Comparison of ENCODE assay signal across 18 mouse cellular contexts in the genomic region with DNA sequence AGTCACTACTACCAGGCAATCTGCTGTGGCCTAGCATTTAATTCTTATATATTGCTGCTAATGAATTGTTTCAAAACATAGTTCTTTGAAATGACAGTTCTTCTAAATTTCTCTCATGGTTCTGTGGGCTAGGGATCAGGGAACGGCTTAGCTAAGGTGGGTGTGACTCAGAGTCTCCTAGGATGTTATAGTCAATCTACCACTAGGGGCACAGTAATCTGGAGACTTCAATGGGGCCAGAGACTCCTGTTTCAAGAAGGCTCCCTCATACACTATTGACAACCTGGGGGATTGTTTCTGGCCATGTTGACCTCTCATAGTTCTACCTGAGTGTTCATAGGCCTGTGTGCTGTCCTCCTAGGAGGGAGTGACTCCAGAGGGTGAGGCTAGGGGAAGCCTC. TPM values are rescaled to one million over a fixed set of nuclear protein-coding genes. Genes with fewer than 3 reads are reported as not detected.
A peak's percentile ranks its signal among the peaks of the same experiment; 100 is the strongest.
DNase-seq lines count a peak whose midpoint lies in the region; ATAC-seq and TF ChIP-seq lines count a peak whose summit lies in the region.
"Had no signal": no experiment of that assay in that cellular context is flagged by ENCODE, and none has a peak within 500 bp of the region (broad histone marks: within the 10 kb centered on the region; RNA-seq: fewer than 3 reads in every experiment).

No protein-coding gene starts in this region.

- H3K27me3 ChIP-seq in forebrain, embryonic 14.5 days (replicated peaks; ENCODE audit: control insufficient read depth, insufficient read depth, low read length) = no peaks in the 10 kb centered on the region
- H3K27me3 ChIP-seq in forebrain, embryonic 13.5 days = no peaks in the 10 kb centered on the region
- no peaks in the 10 kb centered on the region for H3K27me3 ChIP-seq in liver, postnatal 0 days (ENCODE audit: insufficient read depth, low read length)
- peaks cover 14% of the 10 kb centered on the region; the same call in 1 of the 2 replicates for H3K27me3 ChIP-seq in liver, embryonic 12.5 days (replicated peaks)
- no peaks in the 10 kb centered on the region for H3K27me3 ChIP-seq in heart, embryonic 12.5 days (replicated peaks)
- H3K27me3 ChIP-seq: forebrain, embryonic 15.5 days; midbrain, embryonic 12.5 days had no signal

- H3K9me3 ChIP-seq in forebrain, embryonic 14.5 days (replicated peaks; ENCODE audit: control insufficient read depth, low read length) = no peaks in the 10 kb centered on the region
- no peaks in the 10 kb centered on the region for H3K9me3 ChIP-seq in forebrain, embryonic 13.5 days (replicated peaks)
- H3K9me3 ChIP-seq in liver, postnatal 0 days (ENCODE audit: low read length) = no peaks in the 10 kb centered on the region
- H3K9me3 ChIP-seq in liver, embryonic 12.5 days (replicated peaks) = no peaks in the 10 kb centered on the region
- H3K9me3 ChIP-seq in heart, embryonic 12.5 days (replicated peaks) = no peaks in the 10 kb centered on the region
- H3K9me3 ChIP-seq: forebrain, embryonic 15.5 days; midbrain, embryonic 12.5 days had no signal

- DNase-seq in forebrain, embryonic 14.5 days (ENCODE audit: low spot score) = peak; percentile 14
- DNase-seq in liver, postnatal 0 days = no peak
- peak; percentile 40 for DNase-seq in ZHBTc4 (ENCODE audit: low read depth, low spot score)
- DNase-seq in urinary bladder, adult 2 months (ENCODE audit: low spot score) = no peak
- DNase-seq: heart, postnatal 36 days; kidney, postnatal 10 days had no signal

- TF ChIP-seq EP300 in liver, postnatal 0 days (IDR thresholded peaks at IDR 0.05; ENCODE audit: low read depth) = no peak

- no peak overlapping the region for H3K9ac ChIP-seq in forebrain, embryonic 14.5 days (ENCODE audit: low read length)
- no peak overlapping the region for H3K9ac ChIP-seq in forebrain, embryonic 13.5 days
- H3K9ac ChIP-seq in liver, postnatal 0 days (replicated peaks) = no peak overlapping the region
- H3K9ac ChIP-seq in liver, embryonic 12.5 days = no peak overlapping the region
- no peak overlapping the region for H3K9ac ChIP-seq in heart, embryonic 12.5 days
- H3K9ac ChIP-seq: forebrain, embryonic 15.5 days; midbrain, embryonic 12.5 days had no signal

- ATAC-seq in forebrain, embryonic 14.5 days = no peak
- no peak for ATAC-seq in forebrain, embryonic 13.5 days
- ATAC-seq in liver, postnatal 0 days = no peak
- ATAC-seq in liver, embryonic 12.5 days = no peak
- peak; percentile 57; the same call in 1 of the 2 replicates for ATAC-seq in neutrophil, adult 5-6 weeks (ENCODE audit: extremely low read depth, insufficient number of reproducible peaks, low FRiP score, poor library complexity, severe bottlenecking)
- ATAC-seq in heart, embryonic 12.5 days (ENCODE audit: insufficient number of reproducible peaks, low FRiP score) = no peak
- ATAC-seq: activated CD4-positive, CD25-positive, alpha-beta regulatory T cell, adult 4 months; forebrain, embryonic 15.5 days had no signal

- H3K36me3 ChIP-seq in forebrain, embryonic 14.5 days (ENCODE audit: control insufficient read depth, insufficient read depth, low read length) = no peaks in the 10 kb centered on the region
- H3K36me3 ChIP-seq in forebrain, embryonic 13.5 days (ENCODE audit: poor library complexity, severe bottlenecking) = no peaks in the 10 kb centered on the region
- H3K36me3 ChIP-seq in liver, postnatal 0 days (replicated peaks; ENCODE audit: insufficient read depth, low read length) = no peaks in the 10 kb centered on the region
- H3K36me3 ChIP-seq in liver, embryonic 12.5 days = no peaks in the 10 kb centered on the region
- H3K36me3 ChIP-seq in heart, embryonic 12.5 days = no peaks in the 10 kb centered on the region
- H3K36me3 ChIP-seq: forebrain, embryonic 15.5 days; midbrain, embryonic 12.5 days had no signal

- no peak overlapping the region for H3K4me2 ChIP-seq in forebrain, embryonic 14.5 days (ENCODE audit: low read length)
- no peak overlapping the region for H3K4me2 ChIP-seq in forebrain, embryonic 13.5 days
- no peak overlapping the region for H3K4me2 ChIP-seq in liver, postnatal 0 days (ENCODE audit: low read depth, low read length)
- H3K4me2 ChIP-seq in liver, embryonic 12.5 days = no peak overlapping the region
- H3K4me2 ChIP-seq in heart, embryonic 12.5 days = no peak overlapping the region
- H3K4me2 ChIP-seq: forebrain, embryonic 15.5 days; midbrain, embryonic 12.5 days had no signal

- no peak overlapping the region for H3K27ac ChIP-seq in forebrain, embryonic 14.5 days (ENCODE audit: low read depth, low read length)
- H3K27ac ChIP-seq in forebrain, embryonic 13.5 days = no peak overlapping the region
- H3K27ac ChIP-seq in liver, postnatal 0 days (ENCODE audit: low read depth) = no peak overlapping the region
- H3K27ac ChIP-seq in liver, embryonic 12.5 days = no peak overlapping the region
- H3K27ac ChIP-seq in heart, embryonic 12.5 days (ENCODE audit: poor library complexity, severe bottlenecking) = no peak overlapping the region
- H3K27ac ChIP-seq: forebrain, embryonic 15.5 days; midbrain, embryonic 12.5 days had no signal

- peaks cover 5% of the 10 kb centered on the region for H3K4me1 ChIP-seq in forebrain, embryonic 14.5 days (ENCODE audit: control insufficient read depth, insufficient read depth, low read length)
- H3K4me1 ChIP-seq in forebrain, embryonic 13.5 days = peaks cover 5% of the 10 kb centered on the region; the same call in 1 of the 2 replicates
- H3K4me1 ChIP-seq in liver, postnatal 0 days (ENCODE audit: insufficient read depth) = peaks cover 9% of the 10 kb centered on the region
- peaks cover 10% of the 10 kb centered on the region for H3K4me1 ChIP-seq in liver, embryonic 12.5 days
- H3K4me1 ChIP-seq in heart, embryonic 12.5 days (replicated peaks) = peaks cover 6% of the 10 kb centered on the region; the same call in 1 of the 2 replicates

- no peak overlapping the region for H3K4me3 ChIP-seq in forebrain, embryonic 14.5 days (ENCODE audit: low read depth, low read length)
- H3K4me3 ChIP-seq in forebrain, embryonic 13.5 days = no peak overlapping the region
- no peak overlapping the region for H3K4me3 ChIP-seq in liver, postnatal 0 days (ENCODE audit: low read depth, low read length)
- H3K4me3 ChIP-seq in liver, embryonic 12.5 days = no peak overlapping the region
- H3K4me3 ChIP-seq in heart, embryonic 12.5 days = no peak overlapping the region
- H3K4me3 ChIP-seq: forebrain, embryonic 15.5 days; midbrain, embryonic 12.5 days had no signal

- TF ChIP-seq CTCF in liver, postnatal 0 days (IDR thresholded peaks at IDR 0.05; ENCODE audit: low read depth) = peak; percentile 56

- WGBS in forebrain, embryonic 14.5 days = 31% methylated on average over 1 of the region's 1 CpGs
- WGBS in forebrain, embryonic 13.5 days = 35% methylated on average over 1 of the region's 1 CpGs
- 24% methylated on average over 1 of the region's 1 CpGs for WGBS in liver, postnatal 0 days (ENCODE audit: insufficient replicate concordance)
- WGBS in liver, embryonic 12.5 days (ENCODE audit: insufficient replicate concordance) = 15% methylated on average over 1 of the region's 1 CpGs
- 14% methylated on average over 1 of the region's 1 CpGs for WGBS in heart, embryonic 12.5 days

RNA-seq across cellular contexts. Expression of gene Sdr39u1, which starts 5.4 kb away (rescaled TPM):
- 99.0 and 110 TPM in 2 replicates for polyA plus RNA-seq in forebrain, embryonic 14.5 days (2014; fragmentation: Nextera tagmentation; extraction: Ambion mirVana)
- polyA plus RNA-seq in forebrain, embryonic 13.5 days (2015; fragmentation: Nextera tagmentation; extraction: Ambion mirVana) = 71.0 and 72.3 TPM in 2 replicates
- 26.2 and 26.9 TPM in 2 replicates for polyA plus RNA-seq in liver, postnatal 0 days (2015; fragmentation: Nextera tagmentation; extraction: Ambion mirVana)
- 14.0 and 15.3 TPM in 2 replicates for polyA plus RNA-seq in liver, embryonic 12.5 days (2016; fragmentation: Nextera tagmentation; extraction: Ambion mirVana)
- 9.7 and 16.3 TPM in 2 replicates for total RNA-seq in neutrophil, adult 5-6 weeks (2017)
- 38.2 and 40.4 TPM in 2 replicates for polyA plus RNA-seq in heart, embryonic 12.5 days (2016; fragmentation: Nextera tagmentation; extraction: Ambion mirVana)
- polyA plus RNA-seq in urinary bladder, adult 2 months (2012; rRNA removed) = 54.6 and 63.6 TPM in 2 replicates

RNA-seq across cellular contexts. Expression of gene Khnyn, which starts 20.8 kb away (rescaled TPM):
- polyA plus RNA-seq in forebrain, embryonic 14.5 days (2014; fragmentation: Nextera tagmentation; extraction: Ambion mirVana) = 4.6 and 5.4 TPM in 2 replicates
- 9.6 and 10.8 TPM in 2 replicates for polyA plus RNA-seq in forebrain, embryonic 13.5 days (2015; fragmentation: Nextera tagmentation; extraction: Ambion mirVana)
- 4.6 and 5.2 TPM in 2 replicates for polyA plus RNA-seq in liver, postnatal 0 days (2015; fragmentation: Nextera tagmentation; extraction: Ambion mirVana)
- 12.8 and 13.0 TPM in 2 replicates for polyA plus RNA-seq in liver, embryonic 12.5 days (2016; fragmentation: Nextera tagmentation; extraction: Ambion mirVana)
- 157 and 158 TPM in 2 replicates for total RNA-seq in neutrophil, adult 5-6 weeks (2017)
- polyA plus RNA-seq in heart, embryonic 12.5 days (2016; fragmentation: Nextera tagmentation; extraction: Ambion mirVana) = 19.8 TPM in 2 replicates
- polyA plus RNA-seq in urinary bladder, adult 2 months (2012; rRNA removed) = 26.2 and 26.8 TPM in 2 replicates

RNA-seq across cellular contexts. Expression of gene Cbln3, which starts 21.3 kb away (rescaled TPM):
- 0.20 and 0.27 TPM in 2 replicates for polyA plus RNA-seq in forebrain, embryonic 14.5 days (2014; fragmentation: Nextera tagmentation; extraction: Ambion mirVana)
- 0.08 and 0.18 TPM in 2 replicates for polyA plus RNA-seq in forebrain, embryonic 13.5 days (2015; fragmentation: Nextera tagmentation; extraction: Ambion mirVana)
- 0.29 and 0.40 TPM in 2 replicates for polyA plus RNA-seq in liver, postnatal 0 days (2015; fragmentation: Nextera tagmentation; extraction: Ambion mirVana)
- polyA plus RNA-seq in liver, embryonic 12.5 days (2016; fragmentation: Nextera tagmentation; extraction: Ambion mirVana) = 0.25 TPM in 2 replicates
- 0.37 TPM in 1 of 2 replicates, not detected in the other for total RNA-seq in neutrophil, adult 5-6 weeks (2017)
- 0.32 and 0.57 TPM in 2 replicates for polyA plus RNA-seq in heart, embryonic 12.5 days (2016; fragmentation: Nextera tagmentation; extraction: Ambion mirVana)
- 0.22 and 0.45 TPM in 2 replicates for polyA plus RNA-seq in urinary bladder, adult 2 months (2012; rRNA removed)

RNA-seq across cellular contexts. Expression of gene Cma1, which starts 39.0 kb away (rescaled TPM):
- 0.27 and 0.35 TPM in 2 replicates for polyA plus RNA-seq in forebrain, embryonic 14.5 days (2014; fragmentation: Nextera tagmentation; extraction: Ambion mirVana)
- not detected in 2 replicates for polyA plus RNA-seq in forebrain, embryonic 13.5 days (2015; fragmentation: Nextera tagmentation; extraction: Ambion mirVana)
- 0.59 and 1.7 TPM in 2 replicates for polyA plus RNA-seq in liver, postnatal 0 days (2015; fragmentation: Nextera tagmentation; extraction: Ambion mirVana)
- not detected in 2 replicates for polyA plus RNA-seq in liver, embryonic 12.5 days (2016; fragmentation: Nextera tagmentation; extraction: Ambion mirVana)
- total RNA-seq in neutrophil, adult 5-6 weeks (2017) = 0.37 and 2.1 TPM in 2 replicates
- not detected in 2 replicates for polyA plus RNA-seq in heart, embryonic 12.5 days (2016; fragmentation: Nextera tagmentation; extraction: Ambion mirVana)
- polyA plus RNA-seq in urinary bladder, adult 2 months (2012; rRNA removed) = 8.6 and 9.9 TPM in 2 replicates
- total RNA-seq: left cerebral cortex, postnatal 14 days had no signal
- polyA plus RNA-seq: activated CD4-positive, CD25-positive, alpha-beta regulatory T cell, adult 4 months; embryonic facial prominence, embryonic 11.5 days; forebrain, embryonic 15.5 days; midbrain, embryonic 12.5 days; small intestine, adult 2 months had no signal

RNA-seq across cellular contexts. Expression of gene Cma2, which starts 45.3 kb away (rescaled TPM):
- polyA plus RNA-seq in forebrain, embryonic 14.5 days (2014; fragmentation: Nextera tagmentation; extraction: Ambion mirVana) = not detected in 2 replicates
- polyA plus RNA-seq in forebrain, embryonic 13.5 days (2015; fragmentation: Nextera tagmentation; extraction: Ambion mirVana) = not detected in 2 replicates
- polyA plus RNA-seq in liver, postnatal 0 days (2015; fragmentation: Nextera tagmentation; extraction: Ambion mirVana) = not detected in 2 replicates
- polyA plus RNA-seq in liver, embryonic 12.5 days (2016; fragmentation: Nextera tagmentation; extraction: Ambion mirVana) = not detected in 2 replicates
- total RNA-seq in neutrophil, adult 5-6 weeks (2017) = not detected in 2 replicates
- polyA plus RNA-seq in heart, embryonic 12.5 days (2016; fragmentation: Nextera tagmentation; extraction: Ambion mirVana) = not detected in 2 replicates
- 0.07 TPM in 1 of 2 replicates, not detected in the other for polyA plus RNA-seq in urinary bladder, adult 2 months (2012; rRNA removed)
- total RNA-seq: heart, postnatal 36 days; left cerebral cortex, postnatal 14 days had no signal
- polyA plus RNA-seq: activated CD4-positive, CD25-positive, alpha-beta regulatory T cell, adult 4 months; embryonic facial prominence, embryonic 11.5 days; forebrain, embryonic 15.5 days; gonadal fat pad, adult 2 months; liver, embryonic 16.5 days; midbrain, embryonic 12.5 days had no signal

Comparison
In these comparisons a context has a peak if more than half of its experiments do, and no peak if none do; other contexts are left out.
1. DNase-seq: peak in forebrain, embryonic 14.5 days (single experiment) and ZHBTc4 (single experiment); none in liver, postnatal 0 days (single experiment) and urinary bladder, adult 2 months (single experiment).